Mouse (Mus musculus): ENCODE results near the gene Nr1i2.
A peak's percentile ranks its signal among the peaks of the same experiment; 100 is the strongest.
"Not testable (repeated sequence)": the region's sequence is repeated elsewhere in the genome, so short reads cannot be mapped to it uniquely, and the experiment has no call there.

Gene Nr1i2

GRCm38 (mm10) chr16:38287762-38288161 is 6.9 kb downstream of the Nr1i2 start:
- DNase-seq (ENCODE audit: low read depth, low spot score): no peak

- no peak for DNase-seq (ENCODE audit: low read depth, low spot score)
These were observed 7.3 kb downstream of the Nr1i2 start for GRCm38 (mm10) chr16:38287357-38287756.

DNA sequence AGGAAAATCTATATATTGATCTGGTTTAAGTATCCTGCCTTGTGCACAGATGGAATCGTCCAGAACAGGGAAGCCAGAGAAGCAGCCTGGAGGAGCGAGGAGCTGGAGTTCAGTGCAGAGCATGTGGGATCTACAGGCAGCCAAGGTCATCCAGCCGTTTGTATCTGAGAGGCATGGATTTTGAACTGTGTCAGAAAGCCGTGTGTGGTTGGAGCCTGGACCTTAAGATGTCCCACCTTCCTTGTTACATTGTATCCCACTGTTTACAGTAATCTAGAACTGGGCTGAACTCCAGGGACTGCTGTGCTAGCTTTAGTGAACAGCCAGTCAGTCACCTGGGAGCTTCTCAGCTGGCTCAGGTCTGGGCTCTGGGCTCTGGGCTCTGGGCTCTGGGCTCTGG is 8.1 kb downstream of the Nr1i2 start:
- DNase-seq (ENCODE audit: low read depth, low spot score): no peak

DNA sequence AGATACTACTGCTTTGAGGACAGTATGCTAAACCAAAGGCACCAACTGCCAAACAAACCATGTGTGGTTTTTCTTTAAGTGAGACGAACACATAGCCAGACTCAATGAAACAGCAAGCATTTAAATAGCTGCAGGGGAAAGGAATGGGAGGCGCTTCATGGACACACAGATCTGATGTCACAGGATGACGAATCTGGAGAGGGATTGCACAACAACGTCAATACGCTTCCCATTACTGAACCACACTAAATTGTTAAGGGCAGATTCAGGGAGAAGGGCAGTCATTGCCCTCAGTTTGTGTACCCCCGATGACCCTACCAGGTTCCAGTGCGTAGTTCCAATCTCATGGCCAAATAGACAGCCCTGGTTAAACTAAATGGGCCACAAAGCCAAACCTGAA is 8.8 kb downstream of the Nr1i2 start:
- no peak for DNase-seq (ENCODE audit: low read depth, low spot score)

DNA sequence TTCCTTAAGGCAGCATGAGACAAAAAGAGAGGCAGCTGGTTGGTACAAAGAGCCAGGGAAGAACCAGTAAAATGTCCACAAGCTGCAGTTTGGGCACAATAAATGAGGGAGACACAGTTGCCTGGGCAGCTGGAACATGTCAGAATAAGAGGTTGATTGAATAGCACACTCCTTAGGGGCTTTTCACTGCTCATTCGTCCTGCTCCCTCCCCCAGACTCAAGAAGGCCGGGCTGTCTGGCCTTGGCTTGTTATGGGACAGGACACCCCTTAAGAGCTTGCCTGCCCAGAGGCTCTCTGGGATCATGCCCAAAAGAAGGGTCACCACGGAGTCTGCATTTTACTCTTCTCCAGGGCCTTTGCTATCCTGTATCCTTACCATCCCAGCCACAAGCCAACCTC is 11.3 kb downstream of the Nr1i2 start:
- DNase-seq (ENCODE audit: low read depth, low spot score): no peak

- no peak for DNase-seq (ENCODE audit: low read depth, low spot score)
These were observed 12.0 kb downstream of the Nr1i2 start for GRCm38 (mm10) chr16:38282559-38283160.

DNA sequence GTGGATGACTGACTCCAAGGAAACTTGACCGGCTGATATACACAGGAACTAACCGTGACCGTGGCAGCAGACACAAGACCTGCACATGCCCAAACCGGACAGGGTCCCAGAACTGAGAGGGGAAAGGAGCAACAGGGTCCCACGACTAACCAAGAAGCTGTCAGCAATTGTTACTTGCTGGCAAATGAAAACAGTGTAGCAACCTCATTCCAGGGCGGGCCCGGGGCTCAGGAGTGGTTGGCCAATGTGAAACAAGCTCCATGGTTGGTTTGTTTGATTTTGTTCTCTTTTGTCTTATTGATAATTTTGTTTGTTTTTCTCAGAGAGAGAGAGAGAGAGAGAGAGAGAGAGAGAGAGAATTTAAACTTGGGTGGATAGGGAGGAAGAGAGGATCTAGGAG is 13.7 kb downstream of the Nr1i2 start:
- no peak for DNase-seq (ENCODE audit: low read depth, low spot score)

- no peak for DNase-seq (ENCODE audit: low read depth, low spot score)
These were observed 14.8 kb downstream of the Nr1i2 start for GRCm38 (mm10) chr16:38279794-38280193.

DNA sequence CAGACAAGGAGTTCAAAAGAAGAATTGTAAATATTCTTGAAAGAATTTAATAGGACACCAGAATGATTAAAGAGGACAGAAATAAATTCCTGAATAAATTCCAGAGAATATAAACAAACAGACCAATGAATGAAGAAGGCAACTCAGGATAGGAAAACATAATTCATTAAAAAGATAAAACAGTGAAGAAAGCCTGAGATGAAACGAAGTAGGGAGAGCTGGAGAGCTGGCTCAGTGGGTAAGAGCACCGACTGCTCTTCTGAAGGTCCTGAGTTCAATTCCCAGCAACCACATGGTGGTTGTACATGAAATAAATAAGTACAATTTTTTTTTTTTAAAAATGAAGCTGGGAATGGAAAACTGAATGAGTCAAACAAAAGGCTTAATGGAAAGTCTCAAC is 19.9 kb downstream of the Nr1i2 start:
- no peak for DNase-seq (ENCODE audit: low read depth, low spot score)

DNA sequence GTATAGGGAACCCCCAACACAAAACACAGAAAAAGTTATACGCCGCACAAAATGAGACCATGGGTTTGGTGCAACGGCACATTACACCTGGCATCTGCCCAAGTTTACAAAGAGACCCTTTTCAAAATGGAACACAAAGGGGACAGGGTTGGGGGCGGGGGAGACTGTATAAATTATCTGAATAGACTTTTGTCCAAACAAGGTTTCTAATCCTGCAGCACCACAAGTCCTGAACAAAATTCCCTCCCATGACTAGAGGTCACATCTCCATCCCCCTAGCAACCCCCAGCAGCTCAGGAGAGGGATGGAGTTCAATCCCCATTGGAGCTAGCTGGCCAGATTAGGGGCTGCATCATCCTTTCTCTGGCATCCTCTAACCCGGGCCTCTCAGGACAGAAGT is 22.1 kb downstream of the Nr1i2 start:
- DNase-seq (ENCODE audit: low read depth, low spot score): no peak

DNA sequence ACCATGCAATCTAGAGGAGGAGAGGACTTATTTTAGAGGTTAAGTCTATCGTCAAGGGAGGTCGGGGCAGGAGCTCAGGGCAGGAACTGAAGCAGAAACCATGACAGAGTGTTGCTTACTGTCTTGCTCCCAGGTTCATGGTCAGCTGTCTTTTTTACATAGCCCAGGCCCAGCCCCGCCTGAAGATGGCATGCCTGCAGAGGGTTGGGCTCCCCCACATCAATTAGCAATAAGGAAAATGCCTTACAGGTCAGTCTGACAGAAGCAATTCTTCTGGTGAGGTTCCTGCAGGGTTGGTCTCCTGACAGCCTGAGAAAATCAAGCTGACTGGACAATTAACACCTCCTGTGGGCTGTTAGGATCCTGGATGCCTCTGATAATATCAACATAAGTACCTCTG is 23.0 kb downstream of the Nr1i2 start:
- DNase-seq (ENCODE audit: low read depth, low spot score): no peak

GRCm38 (mm10) chr16:38255927-38256326 is 38.7 kb downstream of the Nr1i2 start:
- DNase-seq (ENCODE audit: low read depth, low spot score): no peak

DNA sequence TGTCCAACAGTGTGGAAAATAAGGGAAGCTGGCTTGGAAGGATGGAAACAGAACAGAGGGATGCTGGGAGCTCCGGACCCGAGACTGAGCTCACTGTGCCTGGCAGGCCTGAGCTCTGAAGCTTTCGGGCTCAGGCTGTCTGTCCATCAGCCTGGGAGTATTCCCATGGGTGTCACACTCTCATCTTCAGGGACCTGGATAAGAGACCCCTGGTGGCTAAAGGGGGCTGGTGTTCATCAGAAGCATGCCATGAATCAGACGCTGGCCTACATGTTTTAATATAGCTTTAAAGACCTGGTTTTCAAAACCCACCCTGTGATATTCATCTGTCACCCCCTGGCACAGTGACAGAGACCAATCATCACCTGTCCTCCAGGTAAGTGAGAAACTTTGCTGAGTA is 39.5 kb downstream of the Nr1i2 start:
- no peak for DNase-seq (ENCODE audit: low read depth, low spot score)

DNA sequence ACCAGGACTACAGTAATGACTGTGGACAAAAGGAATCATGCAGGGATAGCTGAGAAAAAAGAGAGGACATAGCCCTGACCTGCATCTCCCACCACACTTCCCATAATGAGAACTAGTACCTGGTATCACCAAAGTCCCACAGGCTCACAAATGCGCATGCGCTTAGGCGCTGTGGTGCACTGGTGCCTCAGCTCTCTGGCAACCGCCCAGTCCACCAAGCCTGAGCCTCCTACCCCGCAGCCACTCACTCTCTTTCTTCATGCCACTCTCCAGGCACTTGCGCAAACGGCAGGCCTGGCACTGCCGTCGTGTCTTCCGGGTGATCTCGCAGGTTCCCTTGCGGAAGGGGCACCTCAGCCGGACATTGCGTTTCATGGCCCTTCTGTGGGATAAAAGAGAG is 40.6 kb downstream of the Nr1i2 start:
- no peak for DNase-seq (ENCODE audit: low read depth, low spot score)

DNA sequence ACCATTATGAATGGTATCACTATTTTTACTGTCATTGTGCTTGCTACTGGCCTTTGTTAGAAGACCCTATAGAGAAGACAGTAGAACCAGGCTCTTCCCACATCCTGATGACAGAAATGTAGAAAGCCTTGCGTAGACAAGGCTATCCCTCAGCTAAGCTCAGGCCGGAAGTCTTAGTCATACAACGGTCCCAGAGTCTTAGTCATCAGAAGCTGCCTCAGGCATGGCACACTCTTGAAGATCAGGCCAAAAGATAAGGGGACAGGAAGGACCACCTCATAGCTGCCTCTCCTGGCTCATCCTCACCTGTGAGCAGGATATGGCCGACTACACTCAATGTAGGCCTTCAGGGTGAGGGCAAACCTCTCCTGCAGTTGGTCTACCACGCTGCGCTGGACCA is 44.2 kb downstream of the Nr1i2 start:
- no peak for DNase-seq (ENCODE audit: low read depth, low spot score)

GRCm38 (mm10) chr16:38248331-38248961 is 46.2 kb downstream of the Nr1i2 start:
- DNase-seq (ENCODE audit: low read depth, low spot score): no peak

DNA sequence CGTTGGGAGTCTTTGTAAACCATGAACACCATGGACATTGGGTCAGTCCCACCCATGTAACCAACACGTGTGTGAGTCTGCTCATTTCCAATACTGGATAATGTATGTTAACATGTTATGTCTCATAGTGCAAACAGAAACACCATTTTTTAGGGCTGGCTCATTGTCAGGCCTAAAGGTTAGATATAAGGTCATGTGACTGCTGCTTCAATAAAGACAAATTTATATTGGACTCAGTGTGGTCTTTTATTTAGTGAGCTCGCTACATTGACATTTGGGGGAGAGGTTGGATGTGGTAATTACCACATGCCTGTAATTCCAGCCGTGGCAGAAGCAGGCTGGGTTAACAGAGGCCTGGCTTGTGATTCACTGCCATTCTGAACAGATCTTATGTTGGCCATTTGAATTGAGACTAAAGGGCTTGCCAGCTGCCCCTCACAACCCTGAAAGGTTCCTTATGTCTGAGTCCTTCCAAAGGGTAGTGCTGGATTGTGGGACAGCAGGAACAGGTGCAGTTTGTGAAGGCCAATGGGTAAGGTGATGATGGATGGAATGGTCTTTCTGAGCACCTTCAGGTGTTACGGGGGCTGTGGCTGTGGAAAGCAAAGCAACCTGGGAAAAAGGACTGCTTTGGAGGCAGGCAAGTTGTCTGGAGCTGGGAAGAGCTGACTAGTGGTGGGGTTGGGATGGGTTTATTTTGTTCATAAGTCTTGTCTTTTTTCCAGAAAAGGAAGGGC is 48.6 kb downstream of the Nr1i2 start:
- no peak for DNase-seq (ENCODE audit: low read depth, low spot score)

GRCm38 (mm10) chr16:38245379-38245778 is 49.2 kb downstream of the Nr1i2 start:
- DNase-seq (ENCODE audit: low read depth, low spot score): no peak

GRCm38 (mm10) chr16:38244111-38244510 is 50.5 kb downstream of the Nr1i2 start:
- no peak for DNase-seq (ENCODE audit: low read depth, low spot score)

DNA sequence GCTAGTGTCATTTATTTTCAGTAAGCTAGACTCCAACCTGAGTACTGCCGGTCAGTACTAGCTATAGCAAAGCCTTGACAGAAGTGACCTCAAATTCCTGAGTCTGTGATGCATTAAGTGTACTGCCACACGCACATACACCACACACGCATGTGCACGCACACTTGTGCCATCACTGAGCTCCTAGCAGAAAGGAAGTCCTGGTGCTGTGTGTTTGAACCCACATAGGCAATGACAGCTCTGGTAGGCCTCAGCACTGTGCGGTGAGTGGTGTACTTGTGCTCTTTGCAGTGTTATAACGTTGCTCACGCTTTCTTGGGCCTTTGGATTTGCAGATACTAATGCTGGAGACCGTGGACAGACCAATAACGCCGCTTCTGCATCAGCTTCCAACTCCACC is 54.5 kb downstream of the Nr1i2 start:
- no peak for DNase-seq (ENCODE audit: low read depth, low spot score)

DNA sequence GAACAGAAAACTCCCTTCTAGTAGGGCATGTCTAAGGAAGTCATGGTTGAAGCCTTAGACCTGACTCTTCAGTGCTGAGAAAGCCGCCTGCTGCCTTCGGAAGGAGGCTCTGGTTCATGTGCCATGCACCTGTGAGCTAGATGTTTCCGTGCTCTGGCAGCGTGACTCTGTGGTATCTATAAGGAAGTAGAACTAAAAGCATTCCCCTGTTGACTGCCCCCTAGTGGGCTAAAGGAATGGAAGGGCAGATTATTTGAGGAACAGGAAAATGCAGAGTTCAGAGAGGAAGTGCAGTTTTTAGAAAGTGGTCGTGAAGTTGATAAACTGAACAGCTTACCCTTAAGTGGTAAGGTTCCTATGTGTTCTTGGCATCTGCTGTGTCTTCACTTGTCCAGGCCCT is 54.9 kb downstream of the Nr1i2 start:
- DNase-seq (ENCODE audit: low read depth, low spot score): peak; percentile 16

DNA sequence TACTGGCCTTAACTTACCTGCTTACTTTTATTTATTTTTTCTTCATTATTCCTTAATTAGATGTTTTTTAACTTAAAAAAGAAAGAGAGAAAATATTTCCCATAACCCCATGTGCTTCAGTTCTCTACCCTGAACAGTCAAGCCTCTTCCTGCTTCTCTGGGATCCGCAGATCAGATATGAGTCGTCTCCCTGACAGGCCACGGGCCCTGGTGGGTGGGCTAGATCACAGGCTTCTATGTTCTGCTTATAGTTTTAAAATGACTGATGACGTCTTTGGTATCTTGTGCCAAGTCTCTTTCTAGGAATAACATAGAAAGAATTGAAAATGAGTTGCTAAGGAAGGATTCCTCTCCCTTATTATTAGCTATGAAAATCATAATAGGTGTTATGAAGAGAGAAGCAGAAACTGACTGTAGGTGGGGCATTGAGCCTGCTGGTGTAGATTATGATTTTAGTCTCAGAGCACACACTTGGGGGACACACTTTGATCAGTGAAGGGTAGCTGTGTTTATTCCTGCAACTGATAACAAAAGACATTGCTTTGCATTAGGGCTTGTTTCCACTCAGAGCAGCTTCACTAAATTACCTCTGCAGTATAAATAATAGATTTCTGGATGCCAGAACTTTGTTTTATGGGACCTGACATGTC is 57.6 kb downstream of the Nr1i2 start:
- no peak for DNase-seq (ENCODE audit: low read depth, low spot score)

- DNase-seq (ENCODE audit: low read depth, low spot score): not testable (repeated sequence)
These were observed 72.1 kb downstream of the Nr1i2 start for GRCm38 (mm10) chr16:38222491-38222890.
